Mouse (Mus musculus): ENCODE measurements at regions not wholly inside any gene's neighbourhood (a gene's known extent, or its start where the extent isn't known, plus 50 kb on each side); places are given as distances from the start of the nearest gene placed in this dataset.

DNA sequence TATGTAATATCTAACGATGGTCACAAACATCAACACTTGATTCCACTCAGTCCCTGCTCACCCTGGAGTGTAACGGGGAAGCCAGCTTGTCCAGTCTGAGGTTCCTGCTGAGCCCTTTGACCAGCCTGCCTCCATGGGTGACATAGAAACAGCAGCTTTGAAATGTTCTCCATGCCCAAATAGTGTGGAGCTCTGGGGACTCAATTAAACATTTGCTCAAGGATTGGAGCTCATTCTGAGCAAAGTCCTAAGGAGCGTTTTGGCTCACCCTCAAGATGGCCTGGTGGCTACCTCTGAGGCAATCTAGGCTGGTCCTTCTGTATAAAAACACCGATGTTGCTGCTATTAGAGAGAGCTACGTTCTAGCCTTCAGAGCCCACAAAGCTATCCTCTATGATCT is 85.6 kb upstream of the Hmga2 start:
- no peak for DNase-seq (ENCODE audit: extremely low read depth, low read depth, low spot score)

DNA sequence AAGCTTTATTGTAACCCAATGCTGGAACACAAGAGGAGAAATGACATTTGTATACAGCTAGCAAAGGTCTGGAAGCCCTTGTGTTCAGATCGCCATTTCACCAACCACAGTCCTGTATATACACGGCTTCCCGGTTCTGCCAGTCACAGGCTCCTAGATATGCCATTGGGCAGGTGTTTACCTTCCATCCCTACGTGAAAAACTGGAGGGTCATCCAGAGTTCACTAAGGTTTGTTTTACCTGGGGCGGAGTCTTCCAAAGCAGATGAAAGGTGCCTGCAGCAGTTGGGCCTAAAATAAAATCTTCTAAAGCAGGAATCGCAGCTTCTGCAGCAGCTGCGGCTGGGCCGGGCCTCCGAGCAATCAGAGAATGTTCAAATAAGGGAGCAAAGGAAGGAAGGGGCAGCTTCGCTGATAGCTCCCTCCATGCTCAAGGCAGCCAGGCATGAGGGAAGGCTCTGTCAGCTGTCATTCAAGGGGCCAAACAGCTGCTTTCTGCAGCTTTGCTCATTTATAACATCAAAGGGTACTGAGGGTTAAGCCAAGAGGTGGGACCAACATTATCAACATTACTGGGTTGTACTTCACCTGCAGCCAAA is 81.7 kb upstream of the Hmga2 start:
- no peak for DNase-seq (ENCODE audit: extremely low read depth, low read depth, low spot score)

DNA sequence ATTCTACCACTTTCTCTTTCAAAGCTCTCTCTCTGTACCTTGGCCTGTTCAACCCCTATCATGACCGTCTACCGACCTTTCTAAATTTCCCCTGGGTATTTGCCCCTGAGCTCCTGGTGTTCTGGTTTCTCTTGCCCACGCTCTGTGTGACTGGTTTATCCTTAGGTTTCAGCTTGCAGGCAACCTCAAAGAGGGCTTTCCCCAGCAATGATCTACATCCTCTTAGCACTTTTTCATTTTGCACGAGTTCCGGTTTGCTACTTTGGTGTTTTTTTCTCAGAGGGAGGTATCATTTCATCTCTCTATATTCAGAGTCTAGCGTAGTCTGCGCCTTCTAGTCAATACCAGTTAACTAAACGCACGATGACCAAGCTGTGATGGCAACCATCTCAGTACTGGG is 79.8 kb upstream of the Hmga2 start:
- no peak for DNase-seq (ENCODE audit: extremely low read depth, low read depth, low spot score)

DNA sequence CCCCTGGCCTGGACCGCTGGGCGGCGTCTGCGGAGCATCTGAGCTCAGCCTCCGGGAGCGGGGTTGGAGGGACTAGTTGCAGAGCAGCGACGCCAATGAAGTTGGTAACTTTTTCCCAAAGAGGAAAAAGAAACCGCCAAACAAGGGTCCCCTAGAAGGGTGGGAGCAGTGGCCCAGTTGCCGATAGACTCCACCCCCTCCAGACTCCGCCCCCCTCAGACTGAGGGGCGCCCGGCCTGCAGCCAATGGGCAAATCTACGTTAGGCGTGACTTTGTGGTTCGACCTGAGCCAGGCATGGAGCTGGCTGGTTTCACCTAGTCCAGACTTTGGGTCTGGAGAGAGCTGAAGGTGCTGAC is 76.8 kb upstream of the Hmga2 start:
- no peak for DNase-seq (ENCODE audit: extremely low read depth, low read depth, low spot score)

DNA sequence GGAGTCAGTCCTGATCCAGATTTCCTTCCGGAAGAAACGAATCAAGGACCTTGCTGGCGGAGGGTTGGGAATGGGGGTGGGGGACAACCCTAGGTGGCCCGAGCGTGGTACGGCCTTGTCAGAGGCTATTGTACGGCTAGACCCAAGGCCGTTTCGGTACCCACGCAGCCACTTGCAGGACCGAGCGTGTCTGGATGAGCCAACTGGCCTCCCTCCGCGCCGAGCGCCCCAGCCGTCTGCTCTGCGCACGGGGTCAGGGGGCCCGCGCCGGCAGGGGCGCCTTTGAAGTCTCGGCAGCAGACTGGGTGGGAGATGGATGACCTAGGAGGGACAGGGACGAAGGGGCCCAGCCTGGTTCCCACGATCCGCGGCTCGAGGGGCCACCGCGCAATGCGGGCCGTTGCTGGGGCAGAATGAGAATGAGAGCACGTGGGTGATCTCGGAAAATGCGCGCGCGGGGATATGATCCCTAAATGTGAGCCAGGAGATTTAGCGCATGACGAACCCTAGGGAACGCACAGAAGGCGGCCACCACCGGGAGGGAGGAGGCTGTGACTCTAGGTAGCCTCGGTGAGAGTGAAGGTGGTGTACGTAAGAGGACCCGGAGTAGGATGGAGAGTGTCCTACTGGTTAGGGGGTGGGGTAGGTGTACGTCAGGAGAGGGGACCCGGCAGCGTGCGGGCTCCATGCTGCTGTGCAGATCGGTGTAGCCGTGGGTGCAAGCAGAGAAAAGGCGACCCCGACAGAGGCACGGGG is 76.2 kb upstream of the Hmga2 start:
- DNase-seq (ENCODE audit: extremely low read depth, low read depth, low spot score) = no peak

DNA sequence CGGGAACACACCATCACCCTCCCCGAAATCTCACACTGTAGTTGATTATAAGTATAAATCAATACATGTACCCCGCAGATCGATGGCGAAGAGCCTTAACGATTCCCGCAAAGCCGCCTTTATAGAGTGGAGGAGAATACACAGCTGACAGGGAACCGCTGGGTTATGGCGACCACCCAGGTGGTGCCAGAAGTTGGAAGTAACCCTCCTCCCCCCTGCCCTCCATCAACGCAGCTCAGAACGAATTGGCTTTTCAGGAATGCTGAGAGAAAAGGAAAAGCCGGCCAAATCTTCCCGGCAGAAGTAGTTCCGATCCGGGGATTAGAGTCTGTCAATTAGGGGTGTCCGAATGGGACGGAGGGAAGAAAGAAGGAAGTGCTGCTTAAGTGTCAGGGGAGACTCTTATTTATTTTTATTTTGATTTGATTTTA is 75.6 kb upstream of the Hmga2 start:
- DNase-seq (ENCODE audit: extremely low read depth, low read depth, low spot score) = no peak

DNA sequence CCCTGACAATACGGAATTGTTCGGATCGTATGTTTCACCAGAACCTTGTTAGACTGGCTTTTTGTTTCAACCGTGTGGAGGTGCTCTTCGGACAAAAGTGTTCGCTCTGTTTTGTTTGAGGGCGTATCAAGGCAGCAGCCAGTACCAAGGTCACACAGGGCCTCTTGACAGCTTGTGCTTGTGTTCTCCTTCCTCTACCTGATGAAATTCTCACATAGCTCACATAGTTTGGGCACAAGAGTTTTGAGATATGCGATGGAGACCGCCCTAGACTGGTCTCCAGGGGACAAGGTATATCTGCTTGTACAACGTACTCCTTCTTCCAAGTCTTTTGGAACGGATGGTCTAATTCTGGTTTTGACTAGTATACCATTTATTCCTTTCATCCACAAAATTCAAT is 70.9 kb upstream of the Hmga2 start:
- DNase-seq (ENCODE audit: extremely low read depth, low read depth, low spot score) = no peak

DNA sequence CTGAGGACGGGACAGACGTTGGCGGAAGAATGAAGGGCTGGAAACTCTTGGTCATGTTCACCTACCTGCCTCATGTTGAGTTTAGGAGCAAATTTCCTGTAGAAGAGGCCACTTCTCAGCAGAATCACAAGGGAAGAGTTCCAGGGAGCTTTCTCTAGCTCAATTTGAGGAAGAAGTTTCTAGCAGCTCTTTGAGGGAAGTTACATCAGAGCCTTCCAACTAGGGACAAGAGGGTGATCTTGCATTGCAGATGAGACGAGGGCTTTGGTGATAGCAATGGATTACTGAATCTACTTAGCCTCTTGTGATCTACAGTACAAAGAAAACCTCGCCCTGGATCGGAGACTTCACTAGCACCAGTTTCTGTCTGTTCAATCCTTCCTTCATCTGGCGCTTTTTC is 65.3 kb upstream of the Hmga2 start:
- DNase-seq (ENCODE audit: extremely low read depth, low read depth, low spot score) = no peak

DNA sequence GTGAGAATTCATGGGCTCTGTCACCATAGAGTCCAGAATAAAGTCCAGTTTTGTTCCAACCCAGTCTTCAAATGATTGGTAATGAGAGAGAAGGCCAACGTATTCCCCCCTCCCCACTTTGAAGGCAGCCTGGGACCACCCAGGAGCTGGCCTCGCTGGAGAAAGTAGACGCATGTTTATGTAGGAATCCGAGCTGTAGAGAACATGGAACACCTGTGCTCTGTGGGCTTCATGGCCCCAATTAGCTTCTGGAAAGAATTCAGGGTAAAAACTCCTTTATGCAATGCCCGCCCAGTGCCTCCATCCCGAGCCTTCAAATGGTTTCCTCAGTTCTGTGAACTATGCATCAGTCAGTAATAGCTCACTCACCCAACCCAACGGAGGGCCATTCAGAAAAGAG is 62.3 kb upstream of the Hmga2 start:
- no peak for DNase-seq (ENCODE audit: extremely low read depth, low read depth, low spot score)

DNA sequence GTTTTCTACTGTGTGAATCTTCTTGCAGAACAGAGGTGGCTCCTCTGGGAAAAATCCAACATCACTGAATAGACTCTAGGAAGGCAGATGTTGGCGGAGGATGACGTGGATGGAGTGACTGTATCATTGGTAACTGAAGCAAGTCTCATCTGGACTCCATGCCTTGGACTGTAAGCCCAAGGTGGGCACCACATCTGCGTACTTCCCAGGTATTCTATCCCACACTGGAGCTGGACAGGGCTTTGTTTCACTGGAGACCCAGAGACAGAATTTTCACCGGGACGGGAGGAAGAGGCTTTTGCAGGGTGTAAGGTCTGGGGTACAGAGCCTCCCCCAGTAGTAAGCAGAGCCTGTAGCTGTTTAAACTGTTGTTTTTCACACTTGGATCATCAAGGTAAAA is 52.1 kb upstream of the Hmga2 start:
- no peak for DNase-seq (ENCODE audit: extremely low read depth, low read depth, low spot score)

DNA sequence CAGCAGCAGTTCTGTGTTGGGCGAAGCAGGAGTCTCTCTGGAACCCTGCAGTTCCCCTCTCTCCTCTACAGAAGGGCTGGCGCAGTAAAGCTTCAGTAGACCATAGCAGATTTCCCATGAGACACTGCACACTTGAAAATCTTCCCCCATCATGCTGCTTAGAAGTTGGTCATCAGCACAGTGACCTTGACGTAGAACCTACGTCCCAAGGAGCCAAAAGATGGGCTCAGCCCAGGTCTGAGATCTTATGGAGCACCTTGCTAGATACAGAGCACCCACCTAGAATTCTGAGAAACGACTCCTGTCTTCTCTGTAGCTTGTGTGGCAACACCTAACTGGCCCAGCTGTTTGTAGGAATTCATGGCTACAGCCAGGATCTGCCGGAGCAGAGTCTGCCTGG is 51.7 kb upstream of the Hmga2 start:
- no peak for DNase-seq (ENCODE audit: extremely low read depth, low read depth, low spot score)

DNA sequence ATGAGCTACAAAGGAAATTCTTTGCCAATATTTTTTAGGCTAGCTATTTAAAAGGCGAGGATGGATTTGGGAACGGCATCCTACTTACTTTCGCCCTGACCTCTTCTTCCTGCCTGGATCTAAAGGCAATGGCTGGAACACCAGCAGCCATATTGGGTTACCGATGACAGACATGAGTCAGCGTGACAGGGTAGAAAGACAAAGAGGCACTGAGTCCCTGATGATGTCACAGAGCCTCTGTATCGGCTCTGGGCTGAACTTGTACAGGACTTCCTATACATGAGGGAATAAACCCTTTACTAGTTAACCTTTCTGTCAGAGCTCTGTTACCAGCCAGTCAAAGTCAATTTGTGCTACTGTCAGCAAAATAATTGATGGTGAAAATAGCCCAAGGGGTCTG is 50.7 kb upstream of the Hmga2 start:
- no peak for DNase-seq (ENCODE audit: extremely low read depth, low read depth, low spot score)
